Mouse (Mus musculus): ENCODE measurements around the gene Sh2b2. TPM values are rescaled to one million over a fixed set of nuclear protein-coding genes. Genes with fewer than 3 reads are reported as not detected.
A peak's percentile ranks its signal among the peaks of the same experiment; 100 is the strongest.

The Sh2b2 gene
- total RNA-seq (2021): 10 to 100 TPM; 13.4 to 16.3 TPM

GRCm38 (mm10) chr5:136246452-136246838 is at the start of gene Sh2b2:
Sh2b2 (minus strand) TSS chr5:136246556.
- no peak for DNase-seq (ENCODE audit: extremely low spot score in 1 of 2, low spot score in 2 of 2)
- intact Hi-C loops (cut with DNase I): no loop called here

DNA sequence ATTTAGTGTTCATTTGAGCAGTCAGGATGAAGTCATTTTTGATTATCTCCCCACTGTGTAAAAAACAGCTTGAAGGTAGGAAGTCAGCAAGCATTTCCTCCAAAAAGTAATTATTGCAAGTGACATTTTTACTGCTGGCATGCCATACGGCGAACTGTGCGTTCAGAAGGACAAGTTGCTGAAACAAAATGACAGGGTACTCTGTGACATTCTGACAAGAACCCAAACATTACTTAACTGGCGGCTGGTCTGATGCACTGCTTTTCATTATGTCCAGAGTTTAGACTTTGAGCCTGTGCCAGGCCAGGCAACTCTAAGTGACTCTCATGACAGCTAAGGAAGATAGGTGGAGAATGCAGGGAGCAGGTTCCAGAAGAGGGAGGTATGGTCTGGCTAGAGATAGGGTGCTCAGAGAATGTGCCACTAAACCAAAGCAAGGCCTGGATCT is 46.6 kb upstream of the Sh2b2 start:
- peak in 1 of 2 experiments; percentile 17 for DNase-seq (ENCODE audit: extremely low spot score in 1 of 2, low spot score in 2 of 2)

GRCm38 (mm10) chr5:136292361-136292760 is 46.0 kb upstream of the Sh2b2 start:
- no peak for DNase-seq (ENCODE audit: extremely low spot score in 1 of 2, low spot score in 2 of 2)
- intact Hi-C loops (cut with DNase I): no loop called here

More for the DNA sequence above, 46.6 kb upstream of the Sh2b2 start:
- intact Hi-C loops (cut with DNase I): no loop called here

DNA sequence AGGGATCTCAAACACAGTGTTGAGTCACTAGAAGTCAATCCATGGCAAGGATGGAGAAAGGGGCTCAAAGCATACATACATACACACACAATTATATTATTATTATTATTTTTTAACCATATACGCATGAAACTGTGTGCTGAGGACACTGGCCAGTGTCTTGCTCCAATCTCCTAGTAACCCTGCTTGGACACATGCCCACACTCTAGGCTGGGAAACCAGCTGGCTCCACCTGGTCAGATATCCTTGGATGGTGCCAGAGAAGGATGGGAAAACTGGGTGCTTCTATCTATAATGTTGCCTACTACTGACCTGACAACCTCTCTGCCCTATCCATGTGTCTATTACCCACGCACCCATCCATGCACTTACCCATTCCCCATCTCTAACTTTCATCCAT is 45.2 kb upstream of the Sh2b2 start:
- intact Hi-C loops (cut with DNase I): no loop called here

DNA sequence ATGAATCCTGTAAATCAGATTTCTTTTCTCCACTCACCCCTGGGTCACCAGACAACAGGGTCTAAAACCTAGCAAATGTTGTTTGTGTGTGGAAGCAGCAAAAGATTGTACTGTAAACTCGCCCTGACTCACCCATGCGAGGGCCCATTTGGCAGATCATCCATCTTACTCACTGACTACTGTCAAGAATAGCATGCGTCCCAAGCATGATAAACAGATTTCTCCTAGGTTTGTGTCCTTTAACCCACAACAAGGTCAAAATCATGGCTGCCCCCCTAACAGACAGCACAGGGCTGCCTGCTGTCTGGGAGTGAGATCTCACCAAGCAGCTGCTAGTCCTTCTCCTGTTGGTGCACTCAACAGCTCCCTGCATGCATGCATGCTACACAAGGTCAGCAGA is 43.4 kb upstream of the Sh2b2 start:
- no peak for DNase-seq (ENCODE audit: extremely low spot score in 1 of 2, low spot score in 2 of 2)
- intact Hi-C loops (cut with DNase I): loop anchor here (5.0 kb wide), 1 partner anchor 278 kb away; the partner anchor contains the start of gene Cux1

More for the DNA sequence above, 45.2 kb upstream of the Sh2b2 start:
- DNase-seq (ENCODE audit: extremely low spot score in 1 of 2, low spot score in 2 of 2): no peak

DNA sequence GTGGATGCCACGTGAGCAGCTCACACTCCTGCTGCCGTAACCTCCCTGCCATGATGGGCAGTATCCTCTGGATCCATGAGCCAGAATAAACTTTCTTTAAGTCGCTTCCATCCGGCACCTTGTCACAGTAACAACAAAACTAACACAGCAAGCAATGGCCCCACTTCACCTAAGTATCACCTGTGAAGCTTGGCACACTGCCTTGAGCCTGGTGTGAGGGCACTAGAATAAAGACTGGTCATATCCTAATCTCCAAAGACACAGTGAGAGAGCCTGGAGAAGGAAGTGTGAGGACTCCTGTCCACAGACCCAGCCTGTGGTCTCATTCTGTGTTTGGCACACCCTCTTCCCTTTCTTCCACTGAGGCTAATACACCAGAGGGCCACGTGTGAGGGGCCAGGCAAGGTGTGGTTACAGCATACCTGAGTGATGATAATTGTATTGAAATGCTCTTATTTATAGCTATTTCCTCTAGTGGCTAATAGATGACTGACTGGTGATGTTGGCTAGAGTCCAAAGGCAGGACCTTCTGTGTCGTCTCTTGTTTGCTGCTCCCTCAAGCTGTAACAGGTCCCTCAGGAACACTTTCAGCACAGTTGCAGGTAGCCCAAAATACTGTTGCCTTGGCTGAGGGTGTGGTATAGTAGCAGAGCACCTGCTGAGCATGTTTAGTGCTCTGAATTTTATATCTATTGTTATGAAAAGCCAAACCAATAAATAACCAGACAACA is 42.2 kb upstream of the Sh2b2 start:
- no peak for DNase-seq (ENCODE audit: extremely low spot score in 1 of 2, low spot score in 2 of 2)
- intact Hi-C loops (cut with DNase I): loop anchor here (5.0 kb wide), 1 partner anchor 279 kb away; the partner anchor contains the start of gene Cux1

GRCm38 (mm10) chr5:136286566-136286965 is 40.2 kb upstream of the Sh2b2 start:
- DNase-seq (ENCODE audit: extremely low spot score in 1 of 2, low spot score in 2 of 2): no peak
- intact Hi-C loops (cut with DNase I): loop anchor here (5.0 kb wide), 1 partner anchor 281 kb away; the partner anchor contains the start of gene Cux1

GRCm38 (mm10) chr5:136285106-136285505 is 38.8 kb upstream of the Sh2b2 start:
- intact Hi-C loops (cut with DNase I): loop anchor here (5.0 kb wide), 1 partner anchor 282 kb away; the partner anchor contains the start of gene Cux1

DNA sequence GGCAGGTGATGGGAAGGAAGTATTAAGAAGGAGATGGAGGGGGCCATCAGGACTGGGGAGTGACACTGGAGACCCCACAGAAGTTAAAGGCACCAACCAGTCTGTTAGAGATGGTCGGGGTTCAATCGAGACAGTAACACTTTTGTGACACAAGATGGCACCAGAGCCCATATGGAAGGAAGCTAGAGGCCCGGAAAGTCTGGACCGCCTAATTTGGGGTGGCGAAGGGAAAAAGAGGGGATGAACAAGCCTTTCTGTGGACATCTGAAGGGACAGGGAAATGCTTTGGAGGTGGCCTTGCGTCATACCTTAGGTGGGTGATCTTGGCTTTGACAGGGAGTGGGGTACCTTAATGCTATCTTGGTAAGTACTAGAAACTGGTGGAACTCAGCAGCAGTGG is 35.0 kb upstream of the Sh2b2 start:
- DNase-seq (ENCODE audit: extremely low spot score in 1 of 2, low spot score in 2 of 2): no peak
- intact Hi-C loops (cut with DNase I): loop anchor here (5.0 kb wide), 1 partner anchor 381 kb away; no protein-coding TSS in a partner anchor

More at GRCm38 (mm10) chr5:136285106-136285505, 38.8 kb upstream of the Sh2b2 start:
- peak in 1 of 2 experiments; percentile 28 for DNase-seq (ENCODE audit: extremely low spot score in 1 of 2, low spot score in 2 of 2)

GRCm38 (mm10) chr5:136274739-136275138 is 28.4 kb upstream of the Sh2b2 start:
- intact Hi-C loops (cut with DNase I): no loop called here
- DNase-seq (ENCODE audit: extremely low spot score in 1 of 2, low spot score in 2 of 2): no peak

GRCm38 (mm10) chr5:136269937-136270336 is 23.6 kb upstream of the Sh2b2 start:
- intact Hi-C loops (cut with DNase I): no loop called here
- no peak for DNase-seq (ENCODE audit: extremely low spot score in 1 of 2, low spot score in 2 of 2)

GRCm38 (mm10) chr5:136266077-136266476 is 19.7 kb upstream of the Sh2b2 start:
- intact Hi-C loops (cut with DNase I): no loop called here
- no peak for DNase-seq (ENCODE audit: extremely low spot score in 1 of 2, low spot score in 2 of 2)

DNA sequence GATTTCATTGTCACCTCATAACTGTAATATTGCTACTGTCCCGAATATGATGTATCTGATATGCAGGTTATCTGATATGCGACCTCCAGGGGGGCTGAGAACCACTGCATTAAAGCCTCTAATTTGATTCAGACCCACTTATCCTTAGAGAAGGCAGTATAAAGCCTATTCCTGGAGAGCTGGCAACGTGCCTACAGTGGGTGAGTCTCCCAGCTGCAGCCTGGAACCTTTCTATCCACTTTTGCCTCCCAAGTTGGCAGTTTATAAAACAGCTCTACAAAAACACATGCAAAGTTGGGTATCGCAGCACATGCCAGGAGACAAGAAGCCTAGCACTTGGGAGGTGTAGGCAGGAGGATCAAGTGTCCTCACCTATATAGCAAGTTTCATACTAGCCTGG is 17.0 kb upstream of the Sh2b2 start:
- peak in 1 of 2 experiments; percentile 67 for DNase-seq (ENCODE audit: extremely low spot score in 1 of 2, low spot score in 2 of 2)
- intact Hi-C loops (cut with DNase I): no loop called here

- DNase-seq (ENCODE audit: extremely low spot score in 1 of 2, low spot score in 2 of 2): peak; percentile 44 to 65
- intact Hi-C loops (cut with DNase I): loop anchor here (5.0 kb wide), 2 partner anchors 448 to 498 kb away; no protein-coding TSS in a partner anchor
Measured at GRCm38 (mm10) chr5:136258919-136259318, 12.6 kb upstream of the Sh2b2 start.

- intact Hi-C loops (cut with DNase I): loop anchor here (2.0 kb wide), 1 partner anchor 52 kb away; no protein-coding TSS in a partner anchor
- DNase-seq (ENCODE audit: extremely low spot score in 1 of 2, low spot score in 2 of 2): peak; percentile 65 to 71
Measured at GRCm38 (mm10) chr5:136252899-136253298, 6.5 kb upstream of the Sh2b2 start.

- DNase-seq (ENCODE audit: extremely low spot score in 1 of 2, low spot score in 2 of 2): no peak
- intact Hi-C loops (cut with DNase I): no loop called here
Measured at GRCm38 (mm10) chr5:136251004-136251403, 4.6 kb upstream of the Sh2b2 start.

- DNase-seq (ENCODE audit: extremely low spot score in 1 of 2, low spot score in 2 of 2): no peak
- intact Hi-C loops (cut with DNase I): no loop called here
Measured at GRCm38 (mm10) chr5:136248441-136248840, 2.1 kb upstream of the Sh2b2 start.

- DNase-seq (ENCODE audit: extremely low spot score in 1 of 2, low spot score in 2 of 2): no peak
- intact Hi-C loops (cut with DNase I): no loop called here
Measured at GRCm38 (mm10) chr5:136245541-136246451, 560 bp downstream of the Sh2b2 start.

Measured in left cerebral cortex, postnatal 10 days (tissue).